Mouse (Mus musculus) neural tube, embryonic 13.5 days (tissue): ENCODE results near the gene Snapin. TPM values are rescaled to one million over a fixed set of nuclear protein-coding genes. Genes with fewer than 3 reads are reported as not detected.

ENCODE experiments used
- ATAC-seq: fragments of 200-750 bp; cut with Nextera tagmentation; 2 replicates; pipeline ENCODE4 v1.8.0; 2017; ENCODE audit warnings: low read depth, mild to moderate bottlenecking, moderate TSS enrichment, moderate library complexity
- H3K27ac ChIP-seq: fragments of 300-500 bp; sonication (generic); replicated peaks from 2 replicates; pipeline ENCODE4 v1.5.1; 2015; ENCODE audit warnings: moderate library complexity, mild to moderate bottlenecking, inconsistent platforms
- H3K27me3 ChIP-seq: fragments of 300-500 bp; sonication (generic); 2 replicates; pipeline ENCODE4 v1.6.1; 2015; ENCODE audit warnings: mild to moderate bottlenecking, inconsistent platforms
- H3K36me3 ChIP-seq: fragments of 300-500 bp; sonication (generic); 2 replicates; pipeline ENCODE4 v1.6.1; 2015; ENCODE audit warnings: mild to moderate bottlenecking, inconsistent platforms
- H3K4me1 ChIP-seq: fragments of 300-500 bp; sonication (generic); replicated peaks from 2 replicates; pipeline ENCODE4 v1.6.1; 2015; ENCODE audit warnings: inconsistent platforms
- H3K4me2 ChIP-seq: fragments of 300-500 bp; sonication (generic); 2 replicates; pipeline ENCODE4 v1.6.1; 2015; ENCODE audit warnings: inconsistent platforms, mild to moderate bottlenecking, moderate library complexity
- H3K4me3 ChIP-seq: fragments of 300-500 bp; sonication (generic); 2 replicates; pipeline ENCODE4 v1.5.1; 2015; ENCODE audit warnings: mild to moderate bottlenecking, inconsistent platforms
- H3K9ac ChIP-seq: fragments of 300-500 bp; sonication (generic); 2 replicates; pipeline ENCODE4 v1.6.1; 2015; ENCODE audit warnings: moderate library complexity, mild to moderate bottlenecking, inconsistent platforms
- H3K9me3 ChIP-seq: fragments of 300-500 bp; sonication (generic); 2 replicates; pipeline ENCODE4 v1.6.1; 2016; ENCODE audit warnings: inconsistent platforms
- WGBS: fragments of 180-500 bp; shearing (Covaris S2); methylation state at CpG from one replicate; pipeline ENCODE4 v1.1.7; 2015; 5-methylcytosine and 5-hydroxymethylcytosine counted together
- polyA plus RNA-seq: library from polyadenylated mRNA; unstranded; fragments of >200 nt; fragmentation: Nextera tagmentation; extraction: Ambion mirVana; gene quantifications from 2 replicates; pipeline ENCODE4 v1.2.1, GENCODE M21; 2015

Snapin gene
- 98.2 and 103 TPM in 2 replicates for polyA plus RNA-seq

- H3K36me3 ChIP-seq = peaks cover 47% of the 10 kb centered on the region
- ATAC-seq = peak; percentile 98
Observed at GRCm38 (mm10) chr3:90490696-90491256, at the start of gene Snapin. Gene Snapin (minus strand): TSS chr3:90491033.

GRCm38 (mm10) chr3:90537905-90538296 is 47.1 kb upstream of the Snapin start:
- Histone ChIP-seq H3K27ac (no peak overlapping the region), H3K9me3 (no peaks in the 10 kb centered on the region), H3K4me3 (no peak overlapping the region), H3K36me3 (no peaks in the 10 kb centered on the region), H3K4me2 (no peak overlapping the region), H3K27me3 (no peaks in the 10 kb centered on the region), H3K9ac (no peak overlapping the region), H3K4me1 (no peaks in the 10 kb centered on the region; the same call in 1 of the 2 replicates)
- no peak for ATAC-seq
- WGBS = 83% methylated on average over 5 of the region's 5 CpGs

More at GRCm38 (mm10) chr3:90490696-90491256, at the start of gene Snapin:
- peak within 1 kb of the TSS; percentile 62 for H3K4me3 ChIP-seq
- no peaks in the 10 kb centered on the region for H3K9me3 ChIP-seq
- H3K27ac ChIP-seq = peak within 1 kb of the TSS; percentile 61; the same call in 1 of the 2 replicates
- H3K4me1 ChIP-seq = peaks cover 13% of the 10 kb centered on the region
- WGBS = under 1% methylated on average over 37 of the region's 37 CpGs
- peak within 1 kb of the TSS; percentile 72 for H3K4me2 ChIP-seq
- H3K27me3 ChIP-seq = no peaks in the 10 kb centered on the region
- H3K9ac ChIP-seq = peak within 1 kb of the TSS; percentile 78

DNA sequence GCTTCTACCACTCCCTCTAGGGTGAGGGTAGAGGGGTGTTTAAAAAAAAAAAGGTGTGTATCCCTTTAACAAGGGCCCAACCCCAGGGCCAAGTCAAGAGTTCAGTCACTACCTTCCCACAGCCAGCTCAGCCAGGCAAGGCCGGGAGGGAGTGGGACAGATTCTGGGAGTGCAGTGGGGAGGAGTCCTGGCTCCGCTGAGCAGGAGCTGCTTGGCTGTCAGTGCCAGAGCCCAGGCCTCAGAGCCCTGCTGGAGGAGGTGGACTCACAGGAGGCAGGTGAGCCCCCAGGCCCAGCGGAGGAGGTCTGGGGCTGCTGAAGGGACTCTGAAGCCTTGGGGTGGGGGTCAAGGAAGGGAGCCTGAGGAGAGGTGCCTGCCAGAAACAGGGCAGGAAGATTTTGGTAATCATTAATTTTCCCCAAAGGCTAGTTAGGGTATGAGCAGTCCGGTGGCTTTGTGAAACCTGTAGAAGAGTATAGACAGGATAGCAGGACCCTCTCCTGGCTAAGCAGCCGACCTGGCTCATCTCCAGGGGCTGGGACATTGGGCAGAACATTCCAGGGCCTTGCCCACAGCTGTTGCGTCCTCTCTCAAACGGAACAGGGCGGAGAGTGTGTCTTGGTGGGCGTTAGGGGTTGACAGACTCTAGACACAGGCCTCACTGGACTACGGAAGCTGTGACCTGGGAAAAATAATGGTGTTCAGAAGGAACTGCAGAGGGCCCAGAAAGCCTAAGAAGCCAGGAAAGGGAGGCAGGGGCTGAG is 46.5 kb upstream of the Snapin start, which contains the start of gene S100a16:
TSS of gene S100a16 (plus strand) at position 114 of the 764 bp plus-strand sequence.
- no peaks in the 10 kb centered on the region for H3K27me3 ChIP-seq
- no peak within 1 kb of the TSS for H3K27ac ChIP-seq
- WGBS = 48% methylated on average over 10 of the region's 10 CpGs
- H3K9me3 ChIP-seq = no peaks in the 10 kb centered on the region
- no peaks in the 10 kb centered on the region; the same call in 1 of the 2 replicates for H3K4me1 ChIP-seq
- no peak within 1 kb of the TSS for H3K9ac ChIP-seq
- H3K36me3 ChIP-seq = no peaks in the 10 kb centered on the region
- no peak within 1 kb of the TSS for H3K4me2 ChIP-seq
- H3K4me3 ChIP-seq = no peak within 1 kb of the TSS
- no peak for ATAC-seq

GRCm38 (mm10) chr3:90535446-90535845 is 44.6 kb upstream of the Snapin start:
- H3K9ac ChIP-seq = no peak overlapping the region
- H3K9me3 ChIP-seq = no peaks in the 10 kb centered on the region
- WGBS = 76% methylated on average over 1 of the region's 1 CpGs
- H3K36me3 ChIP-seq = no peaks in the 10 kb centered on the region
- no peak for ATAC-seq
- no peak overlapping the region for H3K27ac ChIP-seq
- H3K27me3 ChIP-seq = no peaks in the 10 kb centered on the region
- H3K4me3 ChIP-seq = no peak overlapping the region
- H3K4me1 ChIP-seq = no peaks in the 10 kb centered on the region
- H3K4me2 ChIP-seq = no peak overlapping the region

- no peak overlapping the region for H3K4me3 ChIP-seq
- no peaks in the 10 kb centered on the region for H3K36me3 ChIP-seq
- H3K4me1 ChIP-seq = no peaks in the 10 kb centered on the region
- H3K9me3 ChIP-seq = no peaks in the 10 kb centered on the region
- 78% methylated on average over 5 of the region's 5 CpGs for WGBS
- H3K27me3 ChIP-seq = no peaks in the 10 kb centered on the region; the same call in 1 of the 2 replicates
- H3K27ac ChIP-seq = no peak overlapping the region
- ATAC-seq = no peak
- no peak overlapping the region for H3K4me2 ChIP-seq
- H3K9ac ChIP-seq = no peak overlapping the region
Observed at GRCm38 (mm10) chr3:90531713-90532112, 40.9 kb upstream of the Snapin start.

- ATAC-seq = no peak
- WGBS = 79% methylated on average over 7 of the region's 7 CpGs
- H3K4me1 ChIP-seq = no peaks in the 10 kb centered on the region
- H3K4me2 ChIP-seq = no peak overlapping the region
- no peak overlapping the region for H3K27ac ChIP-seq
- H3K27me3 ChIP-seq = no peaks in the 10 kb centered on the region; the same call in 1 of the 2 replicates
- no peaks in the 10 kb centered on the region for H3K36me3 ChIP-seq
- no peaks in the 10 kb centered on the region for H3K9me3 ChIP-seq
- H3K9ac ChIP-seq = no peak overlapping the region
- H3K4me3 ChIP-seq = no peak overlapping the region
Observed at GRCm38 (mm10) chr3:90527291-90527873, 36.5 kb upstream of the Snapin start.

DNA sequence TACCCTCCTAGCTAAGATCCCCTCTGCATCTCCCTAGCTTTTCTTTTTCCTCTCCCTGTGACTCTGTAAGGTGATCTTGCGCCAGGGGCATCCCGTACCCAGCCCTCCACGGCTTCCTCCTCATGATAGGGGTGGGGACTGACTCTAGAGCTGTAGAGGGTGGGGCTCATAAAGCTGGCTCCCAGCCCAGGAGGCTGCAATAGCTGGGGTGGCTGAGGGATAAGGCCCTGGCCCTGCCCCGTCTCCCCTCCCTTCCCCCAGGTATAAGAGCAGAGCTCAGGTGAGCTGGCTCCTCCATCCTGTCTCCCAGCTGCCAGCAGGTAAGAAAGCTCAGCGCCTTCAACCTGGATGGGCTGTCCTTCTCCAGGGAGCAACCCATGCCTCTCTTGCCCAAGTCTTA is 35.7 kb upstream of the Snapin start, which contains the start of gene S100a14:
TSS of gene S100a14 (plus strand) at position 277 of the 400 bp plus-strand sequence.
- Histone ChIP-seq H3K27me3 (no peaks in the 10 kb centered on the region; the same call in 1 of the 2 replicates), H3K4me3 (no peak within 1 kb of the TSS), H3K27ac (no peak within 1 kb of the TSS), H3K9ac (no peak within 1 kb of the TSS), H3K4me2 (no peak within 1 kb of the TSS), H3K4me1 (no peaks in the 10 kb centered on the region), H3K36me3 (no peaks in the 10 kb centered on the region), H3K9me3 (no peaks in the 10 kb centered on the region)
- ATAC-seq = no peak
- WGBS = 75% methylated on average over 5 of the region's 5 CpGs

DNA sequence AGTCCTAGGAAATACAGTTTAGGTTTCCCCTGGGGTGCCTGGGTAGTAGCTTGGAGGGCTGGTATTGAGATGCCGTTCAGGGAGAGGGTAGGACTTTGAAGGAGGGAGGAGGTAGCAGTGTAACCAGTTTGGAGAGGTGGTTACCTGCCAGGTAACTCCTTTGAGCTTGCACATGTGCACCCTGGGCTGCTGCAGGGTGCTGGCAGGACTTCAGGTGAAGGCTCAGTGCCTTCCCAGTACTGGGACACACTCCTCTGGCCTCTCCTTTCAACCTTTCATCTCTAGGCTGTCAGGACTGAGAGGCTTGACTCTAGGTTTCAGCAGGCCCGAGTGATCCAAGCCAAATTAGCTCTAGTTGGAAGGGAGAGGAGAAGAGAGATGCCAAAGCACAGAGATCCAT is 35.2 kb upstream of the Snapin start:
- no peaks in the 10 kb centered on the region for H3K4me1 ChIP-seq
- no peaks in the 10 kb centered on the region for H3K36me3 ChIP-seq
- no peak overlapping the region for H3K9ac ChIP-seq
- H3K9me3 ChIP-seq = no peaks in the 10 kb centered on the region
- no peak for ATAC-seq
- no peak overlapping the region for H3K27ac ChIP-seq
- peaks cover under 1% of the 10 kb centered on the region; the same call in 1 of the 2 replicates for H3K27me3 ChIP-seq
- WGBS = 80% methylated on average over 2 of the region's 2 CpGs
- no peak overlapping the region for H3K4me3 ChIP-seq
- H3K4me2 ChIP-seq = no peak overlapping the region

- Histone ChIP-seq H3K9ac (no peak overlapping the region), H3K36me3 (no peaks in the 10 kb centered on the region), H3K27me3 (peaks cover 7% of the 10 kb centered on the region), H3K4me3 (no peak overlapping the region), H3K4me1 (no peaks in the 10 kb centered on the region), H3K9me3 (no peaks in the 10 kb centered on the region), H3K4me2 (no peak overlapping the region), H3K27ac (no peak overlapping the region)
- no peak for ATAC-seq
- 69% methylated on average over 4 of the region's 4 CpGs for WGBS
Observed at GRCm38 (mm10) chr3:90525421-90525820, 34.6 kb upstream of the Snapin start.

- H3K9me3 ChIP-seq = no peaks in the 10 kb centered on the region
- H3K4me1 ChIP-seq = peaks cover 18% of the 10 kb centered on the region
- no peak overlapping the region for H3K27ac ChIP-seq
- H3K9ac ChIP-seq = no peak overlapping the region
- ATAC-seq = no peak
- peaks cover 38% of the 10 kb centered on the region for H3K27me3 ChIP-seq
- no peak overlapping the region for H3K4me2 ChIP-seq
- H3K4me3 ChIP-seq = no peak overlapping the region
- H3K36me3 ChIP-seq = no peaks in the 10 kb centered on the region
- WGBS = 90% methylated on average over 4 of the region's 4 CpGs
Observed at GRCm38 (mm10) chr3:90517711-90518110, 26.9 kb upstream of the Snapin start.

DNA sequence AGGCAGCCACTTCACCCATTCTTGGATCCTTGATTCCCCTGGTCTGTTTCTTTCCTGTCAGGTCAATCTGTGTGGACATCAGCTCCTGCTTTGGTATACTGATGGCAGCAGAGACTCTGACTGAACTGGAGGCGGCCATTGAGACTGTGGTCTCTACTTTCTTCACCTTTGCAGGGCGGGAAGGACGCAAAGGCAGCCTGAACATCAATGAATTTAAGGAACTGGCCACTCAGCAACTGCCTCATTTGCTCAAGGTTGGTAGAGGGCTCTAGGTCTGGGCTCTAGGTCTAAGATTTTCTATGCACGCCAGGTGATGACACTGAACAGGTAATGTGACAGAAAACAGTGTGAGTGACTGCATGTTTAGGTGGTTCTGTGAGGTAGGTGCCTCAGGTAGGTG is 25.0 kb upstream of the Snapin start:
- H3K9ac ChIP-seq = no peak overlapping the region
- no peak overlapping the region for H3K4me3 ChIP-seq
- no peak overlapping the region for H3K4me2 ChIP-seq
- H3K27ac ChIP-seq = no peak overlapping the region
- peaks cover 18% of the 10 kb centered on the region for H3K4me1 ChIP-seq
- WGBS = 87% methylated on average over 4 of the region's 4 CpGs
- H3K36me3 ChIP-seq = no peaks in the 10 kb centered on the region
- H3K27me3 ChIP-seq = peaks cover 45% of the 10 kb centered on the region
- no peaks in the 10 kb centered on the region for H3K9me3 ChIP-seq
- no peak for ATAC-seq

GRCm38 (mm10) chr3:90515242-90515641 is 24.4 kb upstream of the Snapin start:
- no peaks in the 10 kb centered on the region for H3K36me3 ChIP-seq
- H3K4me1 ChIP-seq = peaks cover 18% of the 10 kb centered on the region
- peak overlapping the region; percentile 35 for H3K4me3 ChIP-seq
- 0 out of 2 replicates have a peak overlapping the region, but pooled peaks have one; percentile 60 for H3K9ac ChIP-seq
- peaks cover 41% of the 10 kb centered on the region for H3K27me3 ChIP-seq
- H3K9me3 ChIP-seq = no peaks in the 10 kb centered on the region
- WGBS = 57% methylated on average over 1 of the region's 1 CpGs
- ATAC-seq = no peak
- H3K4me2 ChIP-seq = peak overlapping the region; percentile 63
- no peak overlapping the region for H3K27ac ChIP-seq
